Mouse (Mus musculus) neutrophil, adult 5-6 weeks (primary cell): ENCODE data around the gene Clstn1. TPM values are rescaled to one million over a fixed set of nuclear protein-coding genes. Genes with fewer than 3 reads are reported as not detected.

ENCODE experiments used
- ATAC-seq: fragments of 151-379, 151-347 bp; 2 replicates; pipeline ENCODE4 v1.8.0; 2017; ENCODE audit warnings: mild to moderate bottlenecking, moderate TSS enrichment; ENCODE audit not compliant: insufficient number of reproducible peaks, poor library complexity, low FRiP score, severe bottlenecking; ENCODE audit errors: extremely low read depth
- total RNA-seq: library from RNA; stranded (forward); fragments of 200-1000 nt; gene quantifications from 2 replicates; pipeline ENCODE4 v1.2.3, GENCODE M21; 2017

Gene Clstn1
- total RNA-seq, 1 experiment from 2014 or later: 0.47 TPM

- ATAC-seq: no peak
These were observed 21.5 kb upstream of the Clstn1 start for GRCm38 (mm10) chr4:149564452-149565407.

DNA sequence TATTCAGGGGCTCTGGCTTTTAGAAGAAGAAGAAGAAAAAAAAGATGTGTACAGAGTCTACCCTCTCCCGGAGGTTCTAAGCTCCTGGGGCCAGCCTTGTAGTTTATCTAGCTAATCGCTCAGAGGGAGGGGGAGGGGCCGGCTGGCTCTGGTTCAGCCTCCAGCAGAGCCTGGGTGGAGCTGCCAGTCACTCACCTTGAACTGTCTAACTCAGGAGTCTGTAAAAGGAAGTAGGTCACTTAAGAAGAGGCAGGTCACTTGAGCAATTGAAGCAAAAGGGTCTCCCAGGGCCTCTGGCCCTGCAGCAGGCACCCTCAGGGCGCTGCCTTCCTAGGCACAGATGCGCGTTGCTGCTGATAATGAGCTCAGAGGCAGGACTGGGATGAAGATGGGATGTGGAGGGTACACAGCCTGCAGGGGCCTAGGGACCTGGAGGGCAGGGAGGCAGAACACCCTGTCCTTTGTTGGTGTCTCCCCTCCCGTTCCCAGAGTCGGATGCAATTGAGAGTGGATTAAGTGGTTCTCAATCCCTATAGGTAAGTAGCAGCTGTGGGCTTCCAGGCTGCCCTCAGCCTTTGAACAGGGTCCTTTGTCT lies 18.7 kb upstream of the Clstn1 start:
- ATAC-seq: no peak

GRCm38 (mm10) chr4:149568622-149569021 lies 17.6 kb upstream of the Clstn1 start:
- no peak for ATAC-seq

- no peak for ATAC-seq
These were observed 16.3 kb upstream of the Clstn1 start for GRCm38 (mm10) chr4:149569781-149570497.

DNA sequence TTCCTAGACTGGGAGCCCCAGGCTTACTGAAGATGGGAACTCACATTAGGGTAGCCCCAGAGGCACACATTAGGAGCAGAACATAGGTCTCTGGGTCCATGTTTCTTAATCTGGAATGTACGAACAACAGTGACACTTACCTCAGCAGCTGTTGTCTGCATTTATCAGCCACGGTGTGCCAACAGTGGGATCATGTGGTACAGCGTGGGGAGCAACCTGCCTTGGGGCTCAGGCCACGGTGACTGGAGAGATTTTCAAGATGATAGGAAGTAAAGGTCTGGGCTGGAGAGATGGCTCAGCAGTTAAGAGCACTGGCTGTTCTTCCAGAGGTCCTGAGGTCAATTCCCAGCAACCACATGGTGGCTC lies 15.8 kb upstream of the Clstn1 start:
- ATAC-seq: no peak

DNA sequence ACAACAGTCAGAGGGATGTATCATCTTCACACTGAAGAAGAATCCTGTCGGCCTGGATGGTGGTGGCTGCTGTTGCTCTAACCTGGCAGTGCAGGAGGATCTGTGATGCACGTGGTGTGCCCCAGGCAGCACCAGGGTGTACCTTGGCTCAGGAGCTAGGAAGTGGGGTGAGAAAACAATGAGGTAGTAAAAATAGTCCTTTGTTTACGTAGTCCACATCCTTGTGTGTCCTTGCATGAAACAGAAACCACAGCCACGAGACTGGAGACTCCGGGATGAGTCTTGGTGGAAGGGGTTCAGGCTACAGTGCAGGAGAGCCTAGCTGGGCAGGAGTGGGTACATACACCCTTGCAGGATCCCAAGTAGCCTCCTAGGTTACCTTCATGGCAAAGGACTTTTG lies 15.1 kb upstream of the Clstn1 start:
- no peak for ATAC-seq

GRCm38 (mm10) chr4:149571651-149572149 lies 14.6 kb upstream of the Clstn1 start:
- ATAC-seq: no peak

- no peak for ATAC-seq
These were observed 13.8 kb upstream of the Clstn1 start for GRCm38 (mm10) chr4:149572446-149572845.

GRCm38 (mm10) chr4:149572851-149573250 lies 13.4 kb upstream of the Clstn1 start:
- ATAC-seq: no peak

GRCm38 (mm10) chr4:149574391-149574821 lies 11.9 kb upstream of the Clstn1 start:
- ATAC-seq: no peak

DNA sequence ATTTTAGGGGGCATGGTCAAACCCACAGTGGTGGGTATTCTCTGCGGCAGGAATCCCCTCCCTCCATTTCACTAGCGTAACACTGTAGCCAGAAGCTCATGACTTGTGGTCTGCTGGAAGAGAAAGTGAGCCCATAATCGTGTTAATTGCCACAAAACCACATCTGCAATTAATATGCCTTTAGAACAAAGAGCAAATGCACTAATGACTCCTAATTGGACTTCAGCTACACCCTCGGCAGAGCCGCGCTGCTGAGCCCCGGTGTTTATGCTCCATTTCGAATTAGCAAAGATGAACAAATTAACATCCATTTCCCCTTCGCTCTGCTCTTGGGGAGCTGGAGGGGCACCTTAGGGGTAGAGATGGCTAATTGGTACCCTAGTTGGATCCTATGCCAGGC lies 10.2 kb upstream of the Clstn1 start:
- no peak for ATAC-seq

DNA sequence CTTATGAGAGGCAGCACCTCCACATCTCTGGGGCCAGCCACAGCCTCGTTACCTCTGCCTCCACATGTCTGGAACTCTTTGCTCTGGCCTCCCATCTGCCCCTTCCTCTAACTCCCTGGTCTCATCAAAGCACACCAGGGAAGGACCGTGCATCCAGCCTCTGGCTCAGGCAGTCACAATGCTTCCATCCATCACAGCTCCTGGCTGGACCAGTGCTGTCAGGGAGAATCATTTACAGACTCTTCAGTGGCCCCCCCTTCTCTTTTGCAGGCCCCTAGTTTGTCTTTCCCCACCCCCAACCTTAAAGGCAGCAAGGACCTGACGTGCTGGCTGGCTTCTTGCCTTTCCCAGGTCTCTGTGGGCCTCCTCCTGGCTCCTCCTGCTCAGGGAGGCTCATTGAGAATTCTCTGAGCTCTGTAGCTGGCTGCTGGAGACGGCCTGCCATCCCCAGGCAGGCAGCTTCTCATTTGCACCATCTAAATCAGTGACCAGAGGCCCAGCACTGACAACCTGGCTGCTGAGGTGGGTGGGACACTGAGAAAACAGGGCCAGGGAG lies 9.2 kb upstream of the Clstn1 start:
- ATAC-seq: no peak

GRCm38 (mm10) chr4:149578085-149578681 lies 8.1 kb upstream of the Clstn1 start:
- no peak for ATAC-seq

- ATAC-seq: no peak
These were observed 7.4 kb upstream of the Clstn1 start for GRCm38 (mm10) chr4:149578831-149579230.

- no peak for ATAC-seq
These were observed 1.0 kb upstream of the Clstn1 start for GRCm38 (mm10) chr4:149585236-149585635.

- no peak for ATAC-seq
These were observed 721 bp downstream of the Clstn1 start for GRCm38 (mm10) chr4:149586783-149587595.

DNA sequence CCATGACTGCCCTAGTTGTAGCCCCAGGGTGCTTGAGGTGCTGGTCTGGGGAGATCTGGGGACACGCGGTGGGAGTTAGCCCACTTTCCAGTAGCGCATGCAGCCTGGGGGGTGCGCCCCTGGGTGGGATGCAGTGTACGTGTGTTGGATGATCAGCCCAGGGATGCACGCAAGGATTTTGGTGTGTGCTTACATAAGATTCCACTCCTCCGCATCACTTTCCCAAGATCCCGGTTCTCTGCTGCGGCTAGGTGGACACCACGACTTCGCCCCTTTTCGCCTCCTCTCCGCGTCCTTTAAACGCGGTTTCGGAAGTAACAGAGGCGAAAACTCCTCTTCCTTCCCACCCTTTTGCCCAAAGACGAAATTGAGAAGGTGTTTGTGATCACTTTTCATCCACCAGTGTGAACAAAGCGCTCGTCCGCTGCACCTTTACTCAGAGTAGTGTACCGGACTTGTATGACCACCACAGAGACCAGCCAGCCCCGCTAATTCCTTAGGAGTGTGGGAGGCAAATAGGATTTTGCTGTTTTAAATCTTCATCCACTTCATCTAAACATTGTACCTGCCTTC lies 1.4 kb downstream of the Clstn1 start:
- ATAC-seq: 0 out of 2 replicates have a peak, but pooled peaks have one; percentile 9

DNA sequence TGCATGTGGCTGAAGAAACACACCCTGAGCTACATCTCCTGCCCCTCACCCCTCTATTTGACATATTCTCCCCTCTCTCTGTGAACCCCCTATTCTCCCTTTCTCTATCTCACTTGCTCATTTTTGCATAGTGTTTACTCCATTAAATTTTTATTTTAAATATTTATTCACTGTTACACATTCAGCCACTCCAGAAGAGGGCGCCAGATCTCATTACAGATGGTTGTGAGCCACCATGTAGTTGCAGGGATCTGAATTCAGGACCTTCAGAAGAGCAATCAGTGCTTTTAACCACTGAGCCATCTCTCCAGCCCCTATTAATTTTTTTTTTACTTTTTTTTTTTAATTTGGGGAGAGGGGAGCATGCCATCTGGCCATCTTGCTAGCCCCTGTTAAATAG lies 3.9 kb downstream of the Clstn1 start:
- no peak for ATAC-seq
